Mouse (Mus musculus) intestine, embryonic 14.5 days (tissue): Measurements from ENCODE around the gene Stk17b. TPM values are rescaled to one million over a fixed set of nuclear protein-coding genes. Genes with fewer than 3 reads are reported as not detected.
"Not testable (repeated sequence)": the region's sequence is repeated elsewhere in the genome, so short reads cannot be mapped to it uniquely, and the experiment has no call there.

Experiments used
- ATAC-seq: fragments of 200-750 bp; cut with Nextera tagmentation; replicated peaks from 2 replicates; pipeline ENCODE4 v1.8.0; 2017; ENCODE audit warnings: low read depth, moderate number of reproducible peaks, moderate TSS enrichment, moderate library complexity; ENCODE audit not compliant: low FRiP score, low TSS enrichment
- DNase-seq: peaks from one replicate; pipeline ENCODE4 v3.0.0-alpha.2; 2018; ENCODE audit warnings: low spot score
- H3K27ac ChIP-seq: fragments of 300-500 bp; sonication (generic); 2 replicates; pipeline ENCODE4 v1.5.1; 2014; ENCODE audit warnings: low read depth, mild to moderate bottlenecking, control low read depth
- H3K27me3 ChIP-seq: fragments of 300-500 bp; sonication (generic); replicated peaks from 2 replicates; pipeline ENCODE4 v1.6.1; 2014; ENCODE audit warnings: low read length, control low read depth; ENCODE audit not compliant: control insufficient read depth, insufficient read depth
- H3K36me3 ChIP-seq: fragments of 300-500 bp; sonication (generic); 2 replicates; pipeline ENCODE4 v1.6.1; 2014; ENCODE audit warnings: low read length, control low read depth; ENCODE audit not compliant: control insufficient read depth, insufficient read depth
- H3K4me1 ChIP-seq: fragments of 300-500 bp; sonication (generic); replicated peaks from 2 replicates; pipeline ENCODE4 v1.6.1; 2014; ENCODE audit warnings: low read length, control low read depth, mixed read lengths; ENCODE audit not compliant: control insufficient read depth, insufficient read depth
- H3K4me2 ChIP-seq: fragments of 300-500 bp; sonication (generic); 2 replicates; pipeline ENCODE4 v1.6.1; 2014; ENCODE audit warnings: low read length
- H3K4me3 ChIP-seq: fragments of 300-500 bp; sonication (generic); 2 replicates; pipeline ENCODE4 v1.5.1; 2014; ENCODE audit warnings: low read depth, low read length, control low read depth, mixed read lengths
- H3K9ac ChIP-seq: fragments of 300-500 bp; sonication (generic); 2 replicates; pipeline ENCODE4 v1.6.1; 2014; ENCODE audit warnings: mild to moderate bottlenecking, low read length
- H3K9me3 ChIP-seq: fragments of 300-500 bp; sonication (generic); 2 replicates; pipeline ENCODE4 v1.6.1; 2016; ENCODE audit warnings: low read length, control low read depth; ENCODE audit not compliant: control insufficient read depth
- WGBS: fragments of 180-500 bp; shearing (Covaris S2); extraction: QIAGEN DNeasy Blood & Tissue Kit; methylation state at CpG from one replicate; pipeline ENCODE4 v1.1.7; 2014; 5-methylcytosine and 5-hydroxymethylcytosine counted together
- polyA plus RNA-seq: library from polyadenylated mRNA; unstranded; fragments of >200 nt; fragmentation: Nextera tagmentation; extraction: Ambion mirVana; gene quantifications from 2 replicates; pipeline ENCODE4 v1.2.1, GENCODE M21; 2014

Gene Stk17b
- polyA plus RNA-seq, 1 experiment from 2014 or later: 11.7 TPM

DNA sequence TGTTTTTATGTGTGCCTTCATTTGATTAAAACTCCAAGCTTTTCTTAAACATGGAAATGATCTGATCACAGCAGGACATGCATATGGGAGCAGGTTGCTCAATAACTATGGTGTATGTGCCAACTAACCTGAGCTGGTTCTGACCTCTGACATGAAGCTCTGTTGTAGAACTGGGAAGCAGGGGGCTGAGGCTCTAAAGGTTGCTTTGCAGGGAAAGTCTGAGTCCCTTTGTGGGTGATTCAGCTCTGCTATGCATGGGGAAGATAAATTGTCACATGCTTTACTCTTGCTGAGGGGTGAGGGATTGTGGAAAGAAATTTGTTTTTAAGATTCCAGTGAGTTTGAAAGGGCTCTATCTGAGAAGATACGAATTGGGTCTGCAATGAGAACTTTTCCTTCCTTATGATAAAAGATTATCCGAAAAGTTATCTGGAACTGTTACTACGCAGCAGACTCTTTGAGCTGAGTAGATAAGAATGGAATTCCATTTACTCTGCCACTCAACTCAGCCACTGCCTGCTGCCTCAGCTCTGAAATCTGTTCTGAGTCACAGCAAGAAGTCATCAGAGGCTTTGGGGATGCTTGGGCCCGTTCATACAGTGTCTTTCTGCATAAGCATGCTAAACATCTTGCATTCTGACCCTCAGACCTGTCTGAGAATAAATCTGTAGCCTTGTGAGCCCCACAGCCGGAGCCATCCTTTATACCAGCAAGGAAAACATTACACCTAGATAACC is 56.4 kb downstream of the Stk17b start:
- H3K4me3 ChIP-seq: no peak overlapping the region
- no peak overlapping the region for H3K4me2 ChIP-seq
- ATAC-seq: no peak
- H3K36me3 ChIP-seq: no peaks in the 10 kb centered on the region
- DNase-seq: no peak
- H3K9ac ChIP-seq: no peak overlapping the region
- no peaks in the 10 kb centered on the region for H3K27me3 ChIP-seq
- H3K9me3 ChIP-seq: no peaks in the 10 kb centered on the region
- H3K27ac ChIP-seq: no peak overlapping the region
- no peaks in the 10 kb centered on the region for H3K4me1 ChIP-seq
- WGBS: 59% methylated on average over 5 of the region's 5 CpGs

DNA sequence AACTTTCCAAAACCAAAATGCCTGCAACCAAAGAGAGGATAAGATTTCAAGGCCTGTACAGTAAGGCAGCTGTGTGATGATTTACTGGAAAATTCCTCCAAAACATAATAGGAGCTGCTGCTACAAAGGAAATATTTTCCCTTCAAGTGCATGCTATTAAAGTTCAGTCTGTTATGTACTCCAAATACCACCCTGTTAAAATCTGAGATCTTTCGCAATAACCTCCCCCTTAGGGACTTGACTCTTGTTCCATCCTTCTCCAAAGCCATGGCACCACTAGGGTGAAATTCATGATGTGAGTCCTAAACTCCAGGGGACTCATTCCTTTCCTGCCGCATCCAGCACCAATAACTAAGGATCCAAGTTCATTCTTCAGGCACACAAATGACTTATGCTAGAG is 58.1 kb downstream of the Stk17b start:
- Histone ChIP-seq H3K9ac (no peak overlapping the region), H3K27ac (no peak overlapping the region)

DNA sequence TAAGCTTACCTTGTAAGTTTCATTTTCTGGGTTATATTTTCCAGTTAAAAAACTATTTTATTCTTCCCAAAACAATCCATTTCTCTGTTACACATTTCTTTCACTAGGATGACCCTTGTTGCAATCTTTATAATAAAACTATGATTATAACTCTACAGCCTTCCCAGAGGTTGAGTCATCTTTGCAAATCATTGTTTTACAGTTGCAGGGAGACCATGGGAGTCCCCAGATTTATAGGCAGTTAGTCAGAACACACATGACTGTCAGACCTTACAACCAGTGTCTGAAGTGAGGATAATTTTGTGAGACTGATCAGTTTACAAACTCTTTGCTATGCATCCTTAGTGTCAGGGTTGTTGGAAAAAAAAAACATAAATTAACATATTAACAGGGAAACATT is 63.7 kb downstream of the Stk17b start:
- H3K36me3 ChIP-seq: no peaks in the 10 kb centered on the region
- DNase-seq (no peak), ATAC-seq (no peak)
- no peak overlapping the region for H3K4me3 ChIP-seq
- no peaks in the 10 kb centered on the region for H3K4me1 ChIP-seq
- no peaks in the 10 kb centered on the region for H3K9me3 ChIP-seq
- H3K27me3 ChIP-seq: no peaks in the 10 kb centered on the region
- H3K9ac ChIP-seq: no peak overlapping the region
- no peak overlapping the region for H3K27ac ChIP-seq
- H3K4me2 ChIP-seq: no peak overlapping the region

More for the DNA sequence above, 58.1 kb downstream of the Stk17b start:
- WGBS: 95% methylated on average over 2 of the region's 2 CpGs
- DNase-seq (no peak), ATAC-seq (no peak)
- no peaks in the 10 kb centered on the region for H3K9me3 ChIP-seq
- H3K4me1 ChIP-seq: no peaks in the 10 kb centered on the region
- H3K27me3 ChIP-seq: no peaks in the 10 kb centered on the region
- no peak overlapping the region for H3K4me3 ChIP-seq
- H3K4me2 ChIP-seq: no peak overlapping the region
- H3K36me3 ChIP-seq: no peaks in the 10 kb centered on the region

DNA sequence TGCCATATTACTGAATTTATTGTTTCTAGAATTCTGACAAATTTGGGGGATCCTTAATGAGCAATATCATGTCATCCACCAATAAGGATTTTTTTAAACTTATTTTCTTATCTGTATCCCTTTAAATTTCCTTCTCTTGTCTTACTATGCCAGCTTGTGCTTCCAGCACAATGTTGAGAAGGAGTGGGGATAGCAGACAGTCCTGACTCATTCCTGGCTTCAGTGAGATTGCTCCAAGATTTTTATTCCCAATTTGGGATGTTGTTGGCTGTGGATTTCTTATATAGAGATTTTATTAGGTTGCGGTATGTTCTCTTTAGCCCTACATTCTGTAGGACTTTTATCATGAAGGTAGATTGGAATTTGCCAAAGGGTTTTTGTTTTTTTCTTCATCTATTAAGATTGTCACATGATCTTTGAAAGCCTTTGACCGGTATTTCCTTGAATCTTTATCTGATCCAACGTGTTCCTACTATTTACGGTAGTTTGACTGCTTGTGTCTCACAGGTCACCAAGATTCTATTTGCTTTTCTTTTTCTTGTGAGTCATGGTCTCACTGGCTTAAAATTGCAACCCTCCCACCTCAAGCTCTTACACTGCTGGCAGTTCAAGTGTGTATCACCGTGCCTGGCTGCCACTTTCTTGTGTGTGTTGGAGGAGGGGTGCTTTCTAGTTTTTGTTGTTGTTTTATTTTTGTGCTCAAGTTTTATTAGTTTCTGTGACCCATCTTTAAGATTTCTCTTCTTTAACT is 64.2 kb downstream of the Stk17b start:
- Histone ChIP-seq H3K4me2 (no peak overlapping the region), H3K9ac (no peak overlapping the region), H3K4me3 (no peak overlapping the region), H3K27ac (no peak overlapping the region), H3K36me3 (no peaks in the 10 kb centered on the region), H3K4me1 (no peaks in the 10 kb centered on the region), H3K9me3 (no peaks in the 10 kb centered on the region), H3K27me3 (no peaks in the 10 kb centered on the region)
- no peak; the same call in 1 of the 2 replicates for ATAC-seq
- 70% methylated on average over 5 of the region's 5 CpGs for WGBS
- no peak for DNase-seq

DNA sequence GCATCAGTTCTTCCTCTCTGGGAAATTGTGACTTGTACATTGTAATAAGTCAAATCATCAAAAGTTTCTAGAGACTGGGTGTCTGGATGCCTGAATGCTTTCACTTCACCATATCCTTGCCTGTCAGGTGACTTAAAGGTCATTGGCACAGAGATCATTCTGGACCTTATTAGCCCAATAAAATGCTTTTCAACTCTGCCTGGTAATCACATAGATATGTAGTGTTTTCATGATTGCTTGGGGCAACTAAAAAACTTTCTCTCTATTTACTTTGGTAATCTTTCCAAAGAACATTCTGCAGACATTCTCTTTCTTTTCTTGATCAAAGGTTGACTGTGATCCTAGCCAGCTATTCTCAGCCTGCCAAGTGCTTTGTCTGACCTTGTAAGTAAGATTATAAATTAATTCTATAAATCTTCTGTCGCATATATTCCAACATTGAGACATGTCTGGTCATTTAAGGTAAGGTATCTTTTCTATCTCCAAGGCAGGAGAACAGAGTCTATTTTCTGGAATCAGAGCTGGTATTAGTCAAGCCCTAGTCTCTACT is 69.0 kb downstream of the Stk17b start:
- ATAC-seq (no peak), DNase-seq (no peak)
- Histone ChIP-seq H3K27ac (no peak overlapping the region), H3K27me3 (no peaks in the 10 kb centered on the region), H3K9me3 (no peaks in the 10 kb centered on the region), H3K4me3 (no peak overlapping the region), H3K4me2 (no peak overlapping the region), H3K36me3 (no peaks in the 10 kb centered on the region), H3K9ac (no peak overlapping the region), H3K4me1 (no peaks in the 10 kb centered on the region)
- 70% methylated on average over 1 of the region's 1 CpGs for WGBS

DNA sequence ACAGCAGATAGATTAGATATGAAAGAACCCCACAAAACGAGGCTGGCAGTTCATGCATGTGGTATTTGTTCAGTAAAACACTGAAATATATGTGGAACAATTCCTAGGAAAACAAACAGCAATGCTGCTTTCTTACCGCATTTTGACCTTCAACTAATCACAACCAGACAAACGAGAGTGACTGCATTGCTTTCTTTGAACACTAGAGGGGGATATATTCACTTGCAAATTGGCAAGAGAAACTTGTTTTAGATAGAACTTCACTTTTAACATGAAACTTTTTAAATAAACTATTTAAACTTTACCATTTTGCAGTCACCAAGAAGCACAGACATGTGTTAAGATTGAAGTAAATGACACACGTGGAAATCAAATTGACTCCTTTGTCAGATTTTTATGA is 69.6 kb downstream of the Stk17b start:
- DNase-seq: no peak
- no peak for ATAC-seq

DNA sequence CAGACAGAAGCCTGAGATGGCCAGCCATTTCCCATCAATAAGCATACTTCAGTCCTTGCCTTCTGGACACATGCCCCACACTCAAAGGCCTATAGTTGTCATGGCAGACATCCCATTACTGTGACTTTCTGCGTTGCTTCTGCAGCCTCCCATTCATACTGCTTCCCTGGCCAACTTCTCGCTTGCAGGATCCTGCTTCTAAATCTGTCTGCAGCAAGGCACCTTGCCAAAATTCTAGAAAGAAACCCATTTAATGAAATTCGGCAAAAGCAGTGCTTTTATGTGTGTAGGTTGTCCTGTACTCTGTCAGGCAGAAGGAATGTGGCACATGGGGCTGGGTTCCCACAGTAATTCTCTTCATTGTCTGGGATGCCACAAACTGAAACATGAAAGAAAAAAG is 71.6 kb downstream of the Stk17b start:
- ATAC-seq: not testable (repeated sequence)

More for the DNA sequence above, 69.6 kb downstream of the Stk17b start:
- H3K36me3 ChIP-seq: no peaks in the 10 kb centered on the region
- H3K9ac ChIP-seq: no peak overlapping the region
- H3K4me3 ChIP-seq: no peak overlapping the region
- no peak overlapping the region for H3K27ac ChIP-seq
- H3K27me3 ChIP-seq: no peaks in the 10 kb centered on the region
- no peaks in the 10 kb centered on the region for H3K9me3 ChIP-seq
- H3K4me2 ChIP-seq: no peak overlapping the region
- WGBS: 4% methylated on average over 4 of the region's 4 CpGs
- no peaks in the 10 kb centered on the region for H3K4me1 ChIP-seq

DNA sequence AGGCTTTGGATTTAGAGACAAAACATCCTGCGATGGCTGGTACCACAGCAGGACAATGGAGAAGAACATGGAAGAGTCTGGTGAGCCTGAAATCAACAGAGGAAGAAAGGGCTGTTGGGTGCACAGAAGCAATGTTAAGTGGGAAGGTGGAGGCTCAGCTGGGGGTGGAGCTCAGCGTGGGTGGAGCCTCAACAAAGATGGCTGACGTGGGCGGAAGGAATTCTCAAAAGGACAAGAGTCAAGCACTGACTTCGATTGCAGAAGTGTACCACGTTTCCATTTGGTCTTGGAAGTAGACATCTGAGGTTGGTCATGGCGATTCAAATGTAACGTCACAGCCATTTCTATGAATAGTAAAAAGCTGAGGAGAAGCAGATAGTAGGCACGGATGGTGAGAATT is 74.0 kb downstream of the Stk17b start:
- 92% methylated on average over 9 of the region's 9 CpGs for WGBS

More for the DNA sequence above, 71.6 kb downstream of the Stk17b start:
- not testable (repeated sequence) for H3K36me3 ChIP-seq, DNase-seq, H3K27me3 ChIP-seq, H3K4me3 ChIP-seq, H3K4me2 ChIP-seq, H3K4me1 ChIP-seq, H3K27ac ChIP-seq, H3K9me3 ChIP-seq, H3K9ac ChIP-seq
- WGBS: 52% methylated on average over 2 of the region's 3 CpGs

More for the DNA sequence above, 74.0 kb downstream of the Stk17b start:
- no peak overlapping the region for H3K4me2 ChIP-seq
- H3K9ac ChIP-seq: no peak overlapping the region
- H3K27ac ChIP-seq: no peak overlapping the region
- DNase-seq (no peak), ATAC-seq (no peak)
- H3K9me3 ChIP-seq: no peaks in the 10 kb centered on the region
- H3K4me3 ChIP-seq: no peak overlapping the region
- H3K27me3 ChIP-seq: no peaks in the 10 kb centered on the region
- no peaks in the 10 kb centered on the region for H3K4me1 ChIP-seq
- no peaks in the 10 kb centered on the region for H3K36me3 ChIP-seq
